Mouse (Mus musculus) thymus, adult 18-20 months (tissue): ENCODE results near the gene Cgref1.

ENCODE experiments used
- DNase-seq, 2 experiments: peaks; one replicate each; pipeline ENCODE4 v3.0.0; 2022; ENCODE audit warnings: mixed read lengths in 2 of 2

Cgref1 gene

GRCm38 (mm10) chr5:30916841-30917240, 28.6 kb downstream of the Cgref1 start:
- DNase-seq = no peak

- peak; percentile 65 to 78 for DNase-seq
Measured at GRCm38 (mm10) chr5:30915974-30916433, 29.4 kb downstream of the Cgref1 start.

GRCm38 (mm10) chr5:30915456-30915855, 29.9 kb downstream of the Cgref1 start:
- peak; percentile 36 to 56 for DNase-seq

GRCm38 (mm10) chr5:30914849-30915248, 30.5 kb downstream of the Cgref1 start:
- DNase-seq = no peak

- DNase-seq = no peak
Measured at GRCm38 (mm10) chr5:30914101-30914635, 31.2 kb downstream of the Cgref1 start.

GRCm38 (mm10) chr5:30913060-30913841, 32.1 kb downstream of the Cgref1 start, which contains the start of gene Emilin1:
TSS of gene Emilin1 (plus strand) at chr5:30913402.
- peak; percentile 33 to 47 for DNase-seq

GRCm38 (mm10) chr5:30912156-30912555, 33.2 kb downstream of the Cgref1 start:
- no peak for DNase-seq

- no peak for DNase-seq
Measured at GRCm38 (mm10) chr5:30910481-30910880, 34.9 kb downstream of the Cgref1 start.

GRCm38 (mm10) chr5:30909863-30910262, 35.5 kb downstream of the Cgref1 start:
- no peak for DNase-seq

GRCm38 (mm10) chr5:30909300-30909659, 36.1 kb downstream of the Cgref1 start:
- no peak for DNase-seq

- no peak for DNase-seq
Measured at GRCm38 (mm10) chr5:30908426-30909299, 36.7 kb downstream of the Cgref1 start.

GRCm38 (mm10) chr5:30907413-30908059, 37.9 kb downstream of the Cgref1 start, which contains the start of gene Ost4:
TSS of gene Ost4 (minus strand) at chr5:30907788.
- DNase-seq = peak; percentile 96 to 97

GRCm38 (mm10) chr5:30901860-30902259, 43.5 kb downstream of the Cgref1 start:
- DNase-seq = no peak

GRCm38 (mm10) chr5:30890375-30890774, 55.0 kb downstream of the Cgref1 start:
- DNase-seq = no peak

- DNase-seq = peak in 1 of 2 experiments; percentile 73
Measured at GRCm38 (mm10) chr5:30889088-30889754, 56.2 kb downstream of the Cgref1 start.

- DNase-seq = peak; percentile 93 to 94
Measured at GRCm38 (mm10) chr5:30888337-30889087, 56.9 kb downstream of the Cgref1 start, which contains the start of gene Agbl5. TSS of gene Agbl5 (plus strand) at chr5:30888694.

- DNase-seq = peak; percentile 74 to 86
Measured at GRCm38 (mm10) chr5:30887858-30888336, 57.5 kb downstream of the Cgref1 start.

- peak; percentile 67 to 84 for DNase-seq
Measured at GRCm38 (mm10) chr5:30887331-30887761, 58.0 kb downstream of the Cgref1 start.

GRCm38 (mm10) chr5:30886731-30887130, 58.7 kb downstream of the Cgref1 start:
- no peak for DNase-seq

GRCm38 (mm10) chr5:30886209-30886608, 59.2 kb downstream of the Cgref1 start:
- DNase-seq = no peak
